21 mouse cellular contexts compared by ENCODE assay signal in genomic region chr1:45608316-45608715, GRCm38 (mm10).
"Had no signal": no experiment of that assay in that cellular context is flagged by ENCODE, and none has a peak within 500 bp of the region (broad histone marks: within the 10 kb centered on the region; RNA-seq: fewer than 3 reads in every experiment).

No protein-coding gene starts in this region.

- H3K36me3 ChIP-seq: limb, embryonic 10.5 days; limb, embryonic 13.5 days; liver, embryonic 12.5 days; liver, embryonic 15.5 days; lung, embryonic 15.5 days; midbrain, embryonic 12.5 days; neural tube, embryonic 13.5 days; stomach, embryonic 15.5 days had no signal

- H3K4me1 ChIP-seq: limb, embryonic 10.5 days; limb, embryonic 13.5 days; liver, embryonic 12.5 days; liver, embryonic 15.5 days; lung, embryonic 15.5 days; midbrain, embryonic 12.5 days; neural tube, embryonic 13.5 days; stomach, embryonic 15.5 days had no signal

- H3K4me3 ChIP-seq: layer of hippocampus, adult 2 months; limb, embryonic 10.5 days; limb, embryonic 13.5 days; liver, embryonic 12.5 days; liver, embryonic 15.5 days; lung, embryonic 15.5 days; midbrain, embryonic 12.5 days; myocyte; neural tube, embryonic 13.5 days; stomach, embryonic 15.5 days had no signal

- H3K27me3 ChIP-seq: limb, embryonic 13.5 days; liver, embryonic 12.5 days; liver, embryonic 15.5 days; lung, embryonic 15.5 days; midbrain, embryonic 12.5 days; neural tube, embryonic 13.5 days; stomach, embryonic 15.5 days had no signal

- ATAC-seq: liver, embryonic 12.5 days; midbrain, embryonic 16.5 days had no signal

- H3K9me3 ChIP-seq: limb, embryonic 10.5 days; limb, embryonic 13.5 days; liver, embryonic 12.5 days; liver, embryonic 15.5 days; lung, embryonic 15.5 days; midbrain, embryonic 12.5 days; neural tube, embryonic 13.5 days; stomach, embryonic 15.5 days had no signal

- DNase-seq: kidney, postnatal 25 days; layer of hippocampus, adult 9-11 months; liver; lung, adult 18-20 months; retina, postnatal 1 day; right cerebral cortex, postnatal 25 days; spleen, adult 18-20 months; thymus, postnatal 25 days had no signal

- H3K27ac ChIP-seq: kidney, postnatal 0 days; layer of hippocampus, adult 2 months; limb, embryonic 10.5 days; limb, embryonic 13.5 days; liver, embryonic 12.5 days; liver, embryonic 15.5 days; lung, embryonic 15.5 days; macrophage; midbrain, embryonic 12.5 days; neural tube, embryonic 13.5 days; stomach, embryonic 15.5 days had no signal

- H3K4me2 ChIP-seq: limb, embryonic 13.5 days; liver, embryonic 12.5 days; liver, embryonic 15.5 days; lung, embryonic 15.5 days; midbrain, embryonic 12.5 days; neural tube, embryonic 13.5 days; stomach, embryonic 15.5 days had no signal

- H3K9ac ChIP-seq: limb, embryonic 13.5 days; liver, embryonic 12.5 days; liver, embryonic 15.5 days; lung, embryonic 15.5 days; midbrain, embryonic 12.5 days; neural tube, embryonic 13.5 days; stomach, embryonic 15.5 days had no signal
